Mouse (Mus musculus): Measurements from ENCODE around the gene Sh3bp5. TPM values are rescaled to one million over a fixed set of nuclear protein-coding genes. Genes with fewer than 3 reads are reported as not detected.

Gene Sh3bp5
- 141 and 143 TPM in 2 replicates for polyA plus RNA-seq (2012; rRNA removed)

DNA sequence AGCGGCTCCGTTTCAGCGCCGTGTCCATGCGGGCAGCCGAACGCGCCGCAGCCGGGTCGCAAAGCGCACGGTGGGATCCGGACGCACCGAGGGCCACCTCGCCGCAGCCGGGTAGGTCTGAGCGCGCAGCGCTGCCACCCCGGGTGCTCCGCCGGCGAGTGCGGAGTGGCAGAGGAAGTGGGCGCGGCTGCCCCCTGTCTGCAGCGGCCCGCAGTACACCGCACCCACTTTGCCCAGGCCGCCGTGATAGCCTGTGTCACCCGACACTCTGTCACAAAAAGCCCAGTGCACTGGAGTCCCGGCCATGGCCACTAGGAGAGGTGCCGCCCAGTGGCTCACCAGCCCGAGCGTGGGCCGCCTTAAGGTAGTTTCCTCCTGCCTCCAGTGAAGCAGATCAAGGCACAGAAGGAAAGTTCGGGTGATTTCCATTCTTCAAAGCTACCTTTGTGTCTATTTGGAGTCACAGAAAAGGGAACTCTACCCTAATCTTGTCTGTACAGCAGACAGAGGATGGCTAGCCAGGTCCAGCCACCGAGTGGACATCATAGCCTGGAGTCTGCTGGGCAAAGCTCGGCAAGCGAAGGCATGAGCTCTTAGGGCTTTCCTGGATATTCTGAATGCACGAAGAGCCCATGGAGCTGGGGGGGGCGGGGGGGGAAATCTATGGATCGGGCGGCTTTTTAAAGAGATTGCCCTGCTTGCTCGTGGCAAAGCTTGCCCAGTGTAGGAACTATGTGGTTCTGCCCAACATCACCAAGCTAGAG lies at the start of gene Sh3bp5:
Sh3bp5 (minus strand) TSS at position 149 of the 764 bp plus-strand sequence.

DNA sequence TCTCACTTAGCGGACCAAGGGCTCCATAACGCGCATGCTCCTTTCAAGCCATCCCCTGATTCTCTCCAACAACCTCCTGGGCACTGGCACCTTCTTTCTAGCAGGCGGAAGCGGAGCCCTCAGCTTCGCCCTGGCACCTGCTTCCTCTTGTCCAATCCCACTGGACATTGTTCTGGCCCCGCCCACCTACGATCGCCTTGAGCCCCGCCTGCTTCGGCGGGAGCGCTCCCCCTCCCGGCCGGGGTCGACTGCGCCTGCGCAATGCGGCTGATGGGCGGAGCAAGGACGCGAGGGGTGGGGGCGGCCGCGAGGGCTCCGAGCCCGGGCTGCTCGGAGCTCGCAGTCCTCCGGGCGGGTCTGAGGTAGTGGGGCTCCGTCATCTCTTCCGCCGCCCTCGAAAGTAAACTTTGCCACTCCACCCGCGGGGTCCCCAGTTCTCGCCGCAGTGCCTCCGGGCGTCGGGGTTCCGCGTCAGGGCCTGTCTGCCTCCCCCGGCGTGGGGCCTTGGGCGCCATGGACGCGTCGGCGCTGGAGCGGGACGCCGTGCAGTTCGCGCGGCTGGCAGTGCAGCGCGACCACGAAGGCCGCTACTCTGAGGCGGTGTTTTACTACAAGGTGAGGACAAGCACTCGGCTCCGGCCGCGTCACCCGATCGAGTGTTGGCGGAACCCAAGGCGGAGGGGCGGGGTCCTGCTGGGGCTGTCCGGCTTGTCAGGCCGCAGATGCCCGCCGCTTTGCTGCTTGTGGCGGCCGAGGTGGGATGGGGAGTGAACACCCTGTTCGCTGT lies 99.3 kb downstream of the Sh3bp5 start, which contains the start of gene Capn7:
Capn7 (plus strand) TSS at position 270 of the 787 bp plus-strand sequence.

GRCm38 (mm10) chr14:31323849-31324792 lies 111.8 kb downstream of the Sh3bp5 start, which contains the start of gene Dnah1:
TSS of gene Dnah1 (minus strand) at chr14:31323896.

Other genes starting within 250 kb of the Sh3bp5 start
- gene Tnnc1, start 227.8 kb downstream of the Sh3bp5 start, polyA plus RNA-seq (2012; rRNA removed) = 3.2 and 86.8 TPM in 2 replicates
- gene Nisch, start 219.1 kb downstream of the Sh3bp5 start, polyA plus RNA-seq (2012; rRNA removed) = 418 and 447 TPM in 2 replicates
- 2.4 and 3.0 TPM in 2 replicates for gene Sema3g, start 218.2 kb downstream of the Sh3bp5 start, polyA plus RNA-seq (2012; rRNA removed)
- 8.3 and 8.4 TPM in 2 replicates for gene Phf7, start 184.8 kb downstream of the Sh3bp5 start, polyA plus RNA-seq (2012; rRNA removed)
- 123 and 131 TPM in 2 replicates for gene Bap1, start 184.6 kb downstream of the Sh3bp5 start, polyA plus RNA-seq (2012; rRNA removed)
- 5.7 and 6.7 TPM in 2 replicates for gene Dnah1, start 112.2 kb downstream of the Sh3bp5 start, polyA plus RNA-seq (2012; rRNA removed)
- gene Capn7, start 99.4 kb downstream of the Sh3bp5 start, polyA plus RNA-seq (2012; rRNA removed) = 64.0 and 66.5 TPM in 2 replicates
- 21.2 and 22.8 TPM in 2 replicates for gene Eaf1, start 58.3 kb upstream of the Sh3bp5 start, polyA plus RNA-seq (2012; rRNA removed)
- 26.0 and 27.9 TPM in 2 replicates for gene Mettl6, start 59.0 kb upstream of the Sh3bp5 start, polyA plus RNA-seq (2012; rRNA removed)
- gene Colq, start 155.3 kb upstream of the Sh3bp5 start, polyA plus RNA-seq (2012; rRNA removed) = 0.11 and 0.91 TPM in 2 replicates
- not detected in 2 replicates for gene Gm49387, start 204.8 kb upstream of the Sh3bp5 start, polyA plus RNA-seq (2012; rRNA removed)
- 26.0 and 32.3 TPM in 2 replicates for gene Btd, start 204.9 kb upstream of the Sh3bp5 start, polyA plus RNA-seq (2012; rRNA removed)
- gene Hacl1, start 205.2 kb upstream of the Sh3bp5 start, polyA plus RNA-seq (2012; rRNA removed) = 11.3 and 12.8 TPM in 2 replicates

Measured in central nervous system, embryonic 14 days (tissue).